Mouse (Mus musculus): Measurements from ENCODE around the gene Lrrc27.

DNA sequence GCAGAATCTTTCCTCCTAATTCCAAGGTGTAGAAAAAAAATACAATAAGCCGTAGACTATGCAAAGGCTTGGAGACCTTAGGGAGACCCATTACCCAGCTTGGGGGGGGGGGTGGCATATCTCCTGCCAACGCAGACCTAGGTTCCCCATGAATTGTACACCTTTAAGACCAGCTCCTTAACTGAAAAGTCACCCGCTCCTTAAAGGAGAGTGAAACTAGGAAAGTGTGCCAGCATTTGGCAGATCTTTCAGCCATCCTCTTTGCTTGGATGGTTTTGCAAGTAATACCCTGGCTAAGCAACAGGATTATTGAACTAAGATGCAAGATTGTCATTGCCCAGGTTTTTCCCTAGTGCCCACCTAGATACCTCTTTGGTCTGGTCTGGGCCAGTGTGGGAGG lies 963 bp downstream of the Lrrc27 start:
- TF ChIP-seq EP300 (optimal IDR thresholded peaks at IDR 0.05) (no peak), CTCF (IDR thresholded peaks at IDR 0.05; ENCODE audit: low read depth) (no peak)
